Mouse (Mus musculus): Measurements from ENCODE around the gene Sugp1. TPM values are rescaled to one million over a fixed set of nuclear protein-coding genes. Genes with fewer than 3 reads are reported as not detected.
"Not testable (repeated sequence)": the region's sequence is repeated elsewhere in the genome, so short reads cannot be mapped to it uniquely, and the experiment has no call there.

The Sugp1 gene
- 10 to 100 TPM; 20.2 to 22.5 TPM for total RNA-seq (2021)
- long read RNA-seq, experiment 1, transcript Sugp1-201 (14 exons, 2,681 nt) = major isoform, 17 of 25 reads
- long read RNA-seq, experiment 1, partial matches to known transcripts = 6 of 25 reads
- long read RNA-seq, experiment 1, other reads (novel, unspliced or antisense) = 2 of 25 reads
- long read RNA-seq, experiment 2, transcript Sugp1-201 (14 exons, 2,681 nt) = major isoform, 17 of 31 reads
- long read RNA-seq, experiment 2, partial matches to known transcripts = 8 of 31 reads
- long read RNA-seq, experiment 2, other reads (novel, unspliced or antisense) = 5 of 31 reads

GRCm38 (mm10) chr8:70042583-70043455 lies at the start of gene Sugp1, which contains the start of gene Mau2:
Sugp1 (plus strand) TSS chr8:70042813.
Mau2 (minus strand) TSS chr8:70042734.
- peak; percentile 97 for DNase-seq

GRCm38 (mm10) chr8:69995422-69995775 lies 47.2 kb upstream of the Sugp1 start:
- DNase-seq = no peak

GRCm38 (mm10) chr8:69995776-69996588 lies 46.6 kb upstream of the Sugp1 start, which contains the start of gene Gatad2a:
Gatad2a (minus strand) TSS chr8:69996384.
- DNase-seq = peak; percentile 98

GRCm38 (mm10) chr8:69996589-69997285 lies 45.9 kb upstream of the Sugp1 start:
- DNase-seq = no peak

GRCm38 (mm10) chr8:69998706-69999105 lies 43.9 kb upstream of the Sugp1 start:
- DNase-seq = no peak

- no peak for DNase-seq
Observed at GRCm38 (mm10) chr8:69999236-69999635, 43.4 kb upstream of the Sugp1 start.

GRCm38 (mm10) chr8:70000226-70000625 lies 42.4 kb upstream of the Sugp1 start:
- no peak for DNase-seq

- DNase-seq = peak; percentile 32
Observed at GRCm38 (mm10) chr8:70001176-70001891, 41.3 kb upstream of the Sugp1 start.

GRCm38 (mm10) chr8:70001892-70002191 lies 40.8 kb upstream of the Sugp1 start:
- not testable (repeated sequence) for DNase-seq

GRCm38 (mm10) chr8:70003204-70003657 lies 39.4 kb upstream of the Sugp1 start:
- no peak for DNase-seq

- no peak for DNase-seq
Observed at GRCm38 (mm10) chr8:70004345-70004744, 38.3 kb upstream of the Sugp1 start.

GRCm38 (mm10) chr8:70005178-70005577 lies 37.4 kb upstream of the Sugp1 start:
- no peak for DNase-seq

- DNase-seq = not testable (repeated sequence)
Observed at GRCm38 (mm10) chr8:70010796-70011195, 31.8 kb upstream of the Sugp1 start.

- DNase-seq = no peak
Observed at GRCm38 (mm10) chr8:70012350-70012749, 30.3 kb upstream of the Sugp1 start.

- DNase-seq = no peak
Observed at GRCm38 (mm10) chr8:70012763-70013162, 29.9 kb upstream of the Sugp1 start.

GRCm38 (mm10) chr8:70015017-70015416 lies 27.6 kb upstream of the Sugp1 start:
- no peak for DNase-seq

GRCm38 (mm10) chr8:70023596-70023995 lies 19.0 kb upstream of the Sugp1 start:
- no peak for DNase-seq

GRCm38 (mm10) chr8:70026151-70026550 lies 16.5 kb upstream of the Sugp1 start:
- DNase-seq = no peak

GRCm38 (mm10) chr8:70030255-70030654 lies 12.4 kb upstream of the Sugp1 start:
- no peak for DNase-seq

- DNase-seq = no peak
Observed at GRCm38 (mm10) chr8:70037994-70038393, 4.6 kb upstream of the Sugp1 start.

- DNase-seq = no peak
Observed at GRCm38 (mm10) chr8:70041885-70042546, 597 bp upstream of the Sugp1 start.
